Mouse (Mus musculus): ENCODE results near the gene Bcl2. TPM values are rescaled to one million over a fixed set of nuclear protein-coding genes. Genes with fewer than 3 reads are reported as not detected.

Gene Bcl2
- total and polyA plus RNA-seq, 2 experiments from 2014 or later = 3.3 to 3.6 TPM

DNA sequence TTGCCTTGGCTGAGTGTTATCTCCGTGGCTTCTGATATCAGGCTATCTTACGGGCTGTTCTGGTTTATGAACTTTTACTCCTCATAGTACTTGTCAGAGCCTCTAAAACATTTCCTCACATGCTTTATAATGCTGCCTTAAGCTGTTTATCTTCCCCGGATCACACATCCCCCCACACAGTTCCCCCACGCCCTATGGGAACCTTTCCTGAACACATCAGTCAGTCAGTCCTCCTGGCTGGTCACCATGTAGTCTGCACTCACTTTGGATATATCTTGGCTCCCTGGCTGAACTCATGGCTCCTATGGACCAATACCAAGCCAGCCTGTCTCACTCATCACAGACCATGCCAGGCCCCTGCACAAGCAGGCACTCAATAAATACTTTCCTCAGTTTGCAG is 42.6 kb upstream of the Bcl2 start:
- WGBS = 53% methylated on average over 4 of the region's 4 CpGs
- Histone ChIP-seq H3K9me3 (replicated peaks; ENCODE audit: control insufficient read depth, low read length) (no peaks in the 10 kb centered on the region), H3K36me3 (replicated peaks; ENCODE audit: control insufficient read depth, insufficient read depth, low read length) (peaks cover 20% of the 10 kb centered on the region; the same call in 1 of the 2 replicates), H3K27me3 (ENCODE audit: control insufficient read depth, insufficient read depth, low read length) (no peaks in the 10 kb centered on the region), H3K4me3 (ENCODE audit: low read depth, low read length) (no peak overlapping the region), H3K9ac (replicated peaks; ENCODE audit: low read depth, low read length) (no peak overlapping the region), H3K4me1 (ENCODE audit: control insufficient read depth, insufficient read depth) (peaks cover 15% of the 10 kb centered on the region), H3K4me2 (ENCODE audit: low read depth, low read length) (no peak overlapping the region), H3K27ac (ENCODE audit: low read depth) (no peak overlapping the region)
- DNase-seq (ENCODE audit: low spot score) (no peak), ATAC-seq (ENCODE audit: insufficient read depth, low read depth) (no peak)
- TF ChIP-seq EP300 (IDR thresholded peaks at IDR 0.05; ENCODE audit: low read depth) = no peak
- no peak for TF ChIP-seq CTCF (IDR thresholded peaks at IDR 0.05; ENCODE audit: low read depth)

DNA sequence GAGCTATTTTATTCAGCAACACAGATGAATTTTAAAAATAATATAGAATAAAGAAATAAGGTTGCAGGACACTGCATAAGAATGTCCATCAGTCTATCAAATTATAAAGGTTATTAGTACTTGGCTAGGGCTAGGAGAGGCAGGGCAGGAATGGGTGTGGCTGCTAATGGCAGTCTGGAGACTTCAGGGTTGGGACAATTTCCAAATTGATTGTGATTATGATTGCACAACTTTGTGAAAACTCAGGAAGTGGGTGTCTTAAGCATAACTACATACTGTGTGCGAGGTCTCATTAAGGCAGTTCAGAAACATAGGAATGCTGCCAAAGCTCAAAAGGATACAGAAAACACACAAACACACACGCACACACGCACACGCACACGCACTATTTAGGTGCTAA is 37.9 kb upstream of the Bcl2 start:
- peaks cover 29% of the 10 kb centered on the region for H3K36me3 ChIP-seq (replicated peaks; ENCODE audit: control insufficient read depth, insufficient read depth, low read length)
- H3K4me1 ChIP-seq (ENCODE audit: control insufficient read depth, insufficient read depth) = 0 out of 2 replicates have a peak, but pooled peaks cover 5% of the 10 kb centered on the region
- no peak overlapping the region for H3K27ac ChIP-seq (ENCODE audit: low read depth)
- ATAC-seq (ENCODE audit: insufficient read depth, low read depth) (no peak), DNase-seq (ENCODE audit: low spot score) (no peak)
- H3K4me3 ChIP-seq (ENCODE audit: low read depth, low read length) = no peak overlapping the region
- TF ChIP-seq CTCF (IDR thresholded peaks at IDR 0.05; ENCODE audit: low read depth) (no peak), EP300 (IDR thresholded peaks at IDR 0.05; ENCODE audit: low read depth) (no peak)
- no peaks in the 10 kb centered on the region for H3K9me3 ChIP-seq (replicated peaks; ENCODE audit: control insufficient read depth, low read length)
- H3K9ac ChIP-seq (replicated peaks; ENCODE audit: low read depth, low read length) = no peak overlapping the region
- no peaks in the 10 kb centered on the region for H3K27me3 ChIP-seq (ENCODE audit: control insufficient read depth, insufficient read depth, low read length)
- 79% methylated on average over 5 of the region's 5 CpGs for WGBS
- no peak overlapping the region for H3K4me2 ChIP-seq (ENCODE audit: low read depth, low read length)

DNA sequence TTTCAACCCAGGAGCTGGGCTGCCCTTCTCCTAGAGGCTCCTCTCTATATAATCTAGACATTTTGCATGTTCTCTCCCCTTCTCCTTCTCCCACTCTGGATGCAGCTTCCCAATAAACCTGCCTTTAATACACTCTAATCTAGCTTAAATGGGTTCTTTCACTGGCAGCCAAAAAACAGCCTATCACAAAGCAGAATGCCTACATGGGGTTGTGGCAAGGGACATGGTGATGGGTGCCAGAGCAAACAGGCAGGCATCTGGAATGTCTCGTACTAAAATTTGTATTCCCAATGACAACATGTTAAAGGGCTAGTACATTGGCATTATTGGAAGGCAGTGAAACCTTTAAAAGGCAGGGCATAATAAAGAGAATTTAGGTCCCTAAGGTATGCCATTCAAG is 36.6 kb upstream of the Bcl2 start:
- Histone ChIP-seq H3K27me3 (ENCODE audit: control insufficient read depth, insufficient read depth, low read length) (no peaks in the 10 kb centered on the region), H3K36me3 (replicated peaks; ENCODE audit: control insufficient read depth, insufficient read depth, low read length) (peaks cover 40% of the 10 kb centered on the region), H3K4me1 (ENCODE audit: control insufficient read depth, insufficient read depth) (0 out of 2 replicates have a peak, but pooled peaks cover 5% of the 10 kb centered on the region), H3K9ac (replicated peaks; ENCODE audit: low read depth, low read length) (no peak overlapping the region), H3K4me3 (ENCODE audit: low read depth, low read length) (no peak overlapping the region), H3K9me3 (replicated peaks; ENCODE audit: control insufficient read depth, low read length) (no peaks in the 10 kb centered on the region), H3K27ac (ENCODE audit: low read depth) (no peak overlapping the region), H3K4me2 (ENCODE audit: low read depth, low read length) (no peak overlapping the region)
- ATAC-seq (ENCODE audit: insufficient read depth, low read depth) (no peak), DNase-seq (ENCODE audit: low spot score) (no peak)
- TF ChIP-seq EP300 (IDR thresholded peaks at IDR 0.05; ENCODE audit: low read depth) = no peak
- TF ChIP-seq CTCF (IDR thresholded peaks at IDR 0.05; ENCODE audit: low read depth) = no peak
- 57% methylated on average over 1 of the region's 1 CpGs for WGBS

DNA sequence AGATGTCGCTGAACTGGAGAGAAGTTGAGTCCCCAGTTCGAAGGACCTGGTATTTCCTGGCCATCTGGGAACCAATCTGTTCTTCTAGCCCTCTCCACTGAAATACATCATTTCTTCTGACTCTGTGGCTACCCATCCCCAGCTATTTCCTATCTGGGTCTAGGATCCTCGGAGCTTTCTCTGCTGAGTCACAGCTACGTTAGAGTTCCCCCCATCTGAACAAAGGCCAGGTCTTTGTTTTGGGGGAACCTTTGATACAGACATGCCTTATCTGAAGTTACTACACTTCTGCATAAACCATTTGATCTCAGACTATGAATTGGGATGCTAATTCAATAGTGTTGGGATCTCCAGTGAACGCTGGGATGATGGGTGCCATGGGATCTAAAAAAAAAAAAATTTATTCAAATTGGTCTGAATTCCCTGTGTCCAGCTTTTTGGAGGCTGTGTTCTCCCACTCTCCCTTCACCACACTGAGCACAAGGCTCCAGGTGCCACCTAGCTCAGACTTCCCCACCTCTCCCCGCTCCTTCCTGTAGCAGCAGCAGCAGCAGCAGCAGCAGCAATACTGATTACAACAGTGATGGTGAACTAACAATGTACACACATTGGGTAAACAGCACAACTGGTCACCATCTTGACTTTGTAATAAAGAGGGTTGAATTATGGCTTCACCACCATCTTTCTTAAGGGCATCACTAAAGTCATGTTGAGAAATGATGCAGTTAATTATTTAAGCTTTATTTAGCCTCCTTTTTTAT is 34.7 kb upstream of the Bcl2 start:
- Histone ChIP-seq H3K9ac (replicated peaks; ENCODE audit: low read depth, low read length) (no peak overlapping the region), H3K9me3 (replicated peaks; ENCODE audit: control insufficient read depth, low read length) (no peaks in the 10 kb centered on the region), H3K27ac (ENCODE audit: low read depth) (no peak overlapping the region), H3K36me3 (replicated peaks; ENCODE audit: control insufficient read depth, insufficient read depth, low read length) (peaks cover 39% of the 10 kb centered on the region), H3K4me3 (ENCODE audit: low read depth, low read length) (no peak overlapping the region), H3K4me2 (ENCODE audit: low read depth, low read length) (no peak overlapping the region), H3K4me1 (ENCODE audit: control insufficient read depth, insufficient read depth) (0 out of 2 replicates have a peak, but pooled peaks cover 5% of the 10 kb centered on the region), H3K27me3 (ENCODE audit: control insufficient read depth, insufficient read depth, low read length) (no peaks in the 10 kb centered on the region)
- no peak for ATAC-seq (ENCODE audit: insufficient read depth, low read depth)
- 82% methylated on average over 6 of the region's 6 CpGs for whole genome bisulfite sequencing
- DNase-seq (ENCODE audit: low spot score) = no peak
- TF ChIP-seq EP300 (IDR thresholded peaks at IDR 0.05; ENCODE audit: low read depth) (no peak), CTCF (IDR thresholded peaks at IDR 0.05; ENCODE audit: low read depth) (no peak)

DNA sequence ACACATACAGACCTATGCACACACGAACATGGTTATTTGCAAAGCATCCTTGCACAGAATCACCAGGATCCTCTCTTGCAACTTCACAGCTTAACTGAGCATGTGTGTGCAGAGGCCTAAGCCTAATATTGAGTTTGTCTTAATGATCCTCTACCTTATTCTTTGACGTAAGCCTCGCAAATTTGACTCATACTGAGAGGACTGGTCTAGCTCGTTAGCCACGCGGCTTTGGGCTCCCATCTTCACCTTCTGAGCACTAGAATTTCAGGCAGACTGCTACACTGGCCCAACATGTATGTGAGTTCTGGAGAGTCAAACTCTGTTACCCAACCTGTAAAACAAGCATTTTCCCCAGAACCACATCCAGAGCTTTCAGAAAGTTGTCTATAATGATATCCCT is 28.9 kb upstream of the Bcl2 start:
- Histone ChIP-seq H3K27me3 (ENCODE audit: control insufficient read depth, insufficient read depth, low read length) (no peaks in the 10 kb centered on the region), H3K27ac (ENCODE audit: low read depth) (no peak overlapping the region), H3K4me2 (ENCODE audit: low read depth, low read length) (no peak overlapping the region), H3K9ac (replicated peaks; ENCODE audit: low read depth, low read length) (no peak overlapping the region), H3K9me3 (replicated peaks; ENCODE audit: control insufficient read depth, low read length) (no peaks in the 10 kb centered on the region), H3K4me3 (ENCODE audit: low read depth, low read length) (no peak overlapping the region), H3K4me1 (ENCODE audit: control insufficient read depth, insufficient read depth) (no peaks in the 10 kb centered on the region), H3K36me3 (replicated peaks; ENCODE audit: control insufficient read depth, insufficient read depth, low read length) (peaks cover 63% of the 10 kb centered on the region)
- TF ChIP-seq EP300 (IDR thresholded peaks at IDR 0.05; ENCODE audit: low read depth) = no peak
- TF ChIP-seq CTCF (IDR thresholded peaks at IDR 0.05; ENCODE audit: low read depth) = no peak
- WGBS = 96% methylated on average over 6 of the region's 6 CpGs
- ATAC-seq (ENCODE audit: insufficient read depth, low read depth) (no peak), DNase-seq (ENCODE audit: low spot score) (no peak)

DNA sequence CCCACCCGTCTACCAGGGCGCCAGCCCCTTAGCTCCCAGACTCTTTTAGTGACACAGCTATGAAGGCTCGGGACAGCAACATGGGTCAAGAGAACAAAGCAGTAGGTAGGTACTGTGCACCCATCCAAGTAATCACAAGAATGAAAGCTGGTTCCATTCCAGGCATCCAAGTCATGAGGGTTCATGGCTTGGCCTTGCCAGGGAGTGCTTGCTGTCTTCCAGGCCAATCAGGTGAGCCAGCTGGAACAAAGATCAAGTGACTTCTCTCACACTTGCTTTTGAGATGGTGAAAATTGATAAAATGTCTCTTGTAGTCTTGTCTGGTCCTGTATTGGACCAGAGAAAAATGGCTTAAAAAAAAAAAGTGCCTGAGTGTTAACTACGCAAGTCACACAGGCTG is 26.7 kb upstream of the Bcl2 start:
- ATAC-seq (ENCODE audit: insufficient read depth, low read depth) (no peak), DNase-seq (ENCODE audit: low spot score) (no peak)
- TF ChIP-seq CTCF (IDR thresholded peaks at IDR 0.05; ENCODE audit: low read depth) (no peak), EP300 (IDR thresholded peaks at IDR 0.05; ENCODE audit: low read depth) (no peak)
- Histone ChIP-seq H3K27me3 (ENCODE audit: control insufficient read depth, insufficient read depth, low read length) (no peaks in the 10 kb centered on the region), H3K4me1 (ENCODE audit: control insufficient read depth, insufficient read depth) (no peaks in the 10 kb centered on the region), H3K4me2 (ENCODE audit: low read depth, low read length) (no peak overlapping the region), H3K9ac (replicated peaks; ENCODE audit: low read depth, low read length) (no peak overlapping the region), H3K4me3 (ENCODE audit: low read depth, low read length) (no peak overlapping the region), H3K36me3 (replicated peaks; ENCODE audit: control insufficient read depth, insufficient read depth, low read length) (peaks cover 62% of the 10 kb centered on the region), H3K27ac (ENCODE audit: low read depth) (no peak overlapping the region), H3K9me3 (replicated peaks; ENCODE audit: control insufficient read depth, low read length) (no peaks in the 10 kb centered on the region)
- 93% methylated on average over 4 of the region's 4 CpGs for WGBS

All from heart, postnatal 0 days (tissue).